Mouse (Mus musculus) right cerebral cortex, postnatal 14 days (tissue): Measurements from ENCODE around the gene Slco2a1.

Experiments
- DNase-seq: peaks from one replicate; pipeline ENCODE4 v3.0.0; 2022

The Slco2a1 gene

DNA sequence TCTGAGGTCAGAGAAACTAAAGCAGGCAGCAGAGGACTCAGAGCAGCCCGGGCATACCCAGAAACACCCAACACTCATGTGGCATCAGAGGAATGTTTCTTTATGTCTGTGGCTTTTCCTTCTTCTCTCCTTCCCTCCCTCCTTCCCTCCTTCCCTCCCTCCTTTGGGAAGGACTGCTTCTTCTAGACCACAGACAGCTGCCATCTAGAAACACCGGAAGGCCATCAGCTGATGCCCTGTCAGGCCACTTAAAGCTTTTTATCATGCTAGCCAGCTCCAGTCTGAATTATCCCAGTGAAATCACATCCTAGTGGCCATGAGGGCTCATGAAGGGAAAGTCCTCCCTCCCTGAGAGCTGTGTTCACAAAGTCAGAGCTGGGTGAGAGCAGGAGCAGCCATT, 52.1 kb downstream of the Slco2a1 start:
- no peak for DNase-seq

DNA sequence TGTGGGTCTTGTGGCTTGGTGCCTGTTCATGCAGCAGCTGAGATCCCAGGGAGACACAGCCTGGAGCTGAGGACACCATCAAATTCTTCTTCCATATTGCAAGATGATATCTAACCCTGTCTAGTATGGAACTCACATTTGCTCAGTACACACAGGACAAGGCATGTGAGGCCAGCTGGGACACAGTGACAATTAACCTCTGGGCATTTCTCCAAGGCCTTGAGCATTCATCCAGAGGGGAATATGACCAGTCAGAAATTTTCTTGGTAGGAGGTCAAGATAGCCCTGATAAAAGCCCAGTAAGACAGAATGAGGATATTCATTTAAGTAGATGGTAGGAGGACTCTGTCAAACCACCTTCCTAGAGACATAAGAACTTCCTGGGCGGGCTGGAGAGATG, 56.9 kb downstream of the Slco2a1 start:
- no peak for DNase-seq

DNA sequence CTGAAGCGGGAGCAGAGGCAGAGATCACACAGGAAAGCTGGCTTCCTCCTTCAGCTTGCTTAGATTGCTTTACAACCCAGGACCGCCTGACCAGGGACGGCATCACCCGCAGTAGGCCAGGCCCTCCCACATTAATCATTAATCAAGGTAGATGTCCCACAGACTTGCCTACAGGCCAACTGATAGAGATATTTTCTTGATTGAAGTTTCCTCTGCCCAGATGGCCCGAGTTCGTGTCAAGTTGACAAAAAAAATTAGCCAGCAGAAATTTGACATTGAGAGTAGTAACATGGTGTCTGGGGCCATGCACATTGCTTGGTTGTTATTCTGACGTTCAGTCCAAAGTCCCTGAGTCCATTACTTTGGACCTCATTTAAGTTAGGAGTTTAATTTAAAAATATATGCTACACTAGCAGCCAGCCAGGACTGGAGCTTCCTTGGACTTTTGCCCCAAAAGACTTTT, 60.6 kb downstream of the Slco2a1 start:
- DNase-seq: no peak

DNA sequence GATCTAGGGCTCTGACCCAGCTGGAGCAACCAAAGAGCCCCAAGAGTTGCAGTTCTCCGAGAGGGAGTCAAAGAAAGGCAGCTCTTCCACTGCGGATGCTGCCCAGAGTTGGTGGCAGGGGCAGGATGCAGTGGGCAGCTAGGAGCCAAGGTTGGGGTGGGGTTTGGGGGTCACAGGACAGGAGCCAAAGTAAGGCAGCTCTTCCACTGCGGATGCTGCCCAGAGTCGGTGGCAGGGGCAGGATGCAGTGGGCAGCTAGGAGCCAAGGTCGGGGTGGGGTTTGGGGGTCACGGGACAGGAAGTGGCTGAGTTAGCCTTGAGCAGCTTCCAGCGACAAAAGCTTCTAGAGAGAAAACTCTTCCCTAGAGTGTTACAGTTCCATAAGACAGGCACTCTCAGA, 65.3 kb downstream of the Slco2a1 start:
- DNase-seq: no peak

DNA sequence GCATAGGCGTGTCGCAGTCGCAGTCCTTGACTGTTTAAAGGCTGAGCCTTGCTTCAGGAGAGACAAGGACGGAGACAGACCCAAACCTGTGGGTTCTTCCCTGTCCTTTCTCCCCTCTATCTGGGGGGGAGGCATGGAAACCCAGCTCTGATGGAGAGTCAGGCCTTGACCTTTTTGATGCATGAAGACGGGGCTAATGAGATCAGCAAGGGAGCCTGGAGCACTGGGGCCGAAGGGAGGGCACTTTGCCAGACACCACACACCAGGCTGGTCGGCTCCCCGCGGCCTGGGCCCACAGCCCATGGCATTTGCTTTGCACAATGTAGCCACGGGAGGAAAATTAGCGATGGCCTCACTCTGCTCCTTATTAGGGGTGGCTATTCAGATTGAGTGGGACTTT, 66.5 kb downstream of the Slco2a1 start:
- no peak for DNase-seq

DNA sequence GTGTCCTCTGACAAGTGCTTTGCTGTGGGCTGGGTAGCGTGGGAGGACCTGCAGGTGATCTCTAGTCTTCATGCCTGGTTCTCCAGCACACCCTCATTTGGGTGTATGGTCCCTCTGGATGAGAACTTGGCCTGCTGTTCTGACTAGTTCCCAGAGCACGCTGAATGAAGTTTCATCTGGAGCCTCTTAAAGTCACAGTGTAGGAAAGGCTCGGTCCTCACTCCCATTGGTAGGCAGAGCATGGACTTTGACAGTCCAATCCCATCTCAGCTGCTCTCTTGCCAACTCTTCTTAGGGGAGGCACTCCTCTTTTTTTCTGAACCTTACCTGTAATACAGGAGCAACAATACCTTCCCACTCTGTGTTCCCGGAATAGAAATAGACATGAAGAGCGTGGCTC, 67.7 kb downstream of the Slco2a1 start:
- no peak for DNase-seq

DNA sequence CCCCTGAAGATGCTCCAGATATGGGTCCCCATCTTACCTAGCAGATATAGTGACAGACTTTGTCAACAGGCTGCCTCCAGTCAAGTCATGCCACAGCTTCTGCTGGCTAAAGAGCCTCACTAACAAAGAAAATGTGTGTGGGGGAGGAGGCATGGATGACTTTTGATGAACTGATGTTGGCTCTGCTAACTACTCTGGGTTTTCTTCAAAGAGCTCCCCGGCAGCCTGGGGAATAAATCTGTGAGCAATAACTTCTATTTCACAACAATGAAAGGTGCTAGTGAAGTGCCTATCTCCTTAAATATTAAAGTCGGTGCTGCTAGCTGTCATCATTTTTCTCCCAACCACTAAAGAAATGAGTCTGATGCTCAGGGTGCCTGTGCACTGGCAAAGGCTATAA, 72.0 kb downstream of the Slco2a1 start:
- no peak for DNase-seq

DNA sequence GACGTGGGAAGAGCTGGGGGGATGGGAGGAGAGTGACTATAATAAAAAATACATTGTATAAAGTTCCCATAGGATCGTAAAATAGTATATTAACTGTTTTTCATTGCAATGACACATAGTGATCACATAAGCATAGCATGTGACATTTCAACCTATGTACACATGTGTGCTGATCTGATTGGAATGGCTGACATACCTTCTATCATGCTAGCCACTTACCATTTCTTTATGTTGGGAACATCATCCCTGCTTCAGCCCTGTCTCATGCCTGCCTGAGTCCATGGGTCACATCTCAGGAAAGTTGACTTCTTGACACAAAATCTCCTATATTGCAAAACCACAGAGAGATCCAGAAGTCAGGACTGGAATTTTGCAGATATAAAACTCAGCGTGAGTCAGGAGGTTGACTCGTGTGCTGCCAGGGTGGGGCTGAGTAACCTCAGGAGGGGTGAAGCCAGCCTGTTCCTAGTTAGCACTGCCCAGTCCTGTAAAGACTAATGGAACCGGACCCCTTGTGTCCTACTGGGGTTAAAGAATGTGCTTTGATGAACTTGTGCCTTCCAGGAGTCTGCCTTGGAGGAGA, 73.0 kb downstream of the Slco2a1 start:
- no peak for DNase-seq

DNA sequence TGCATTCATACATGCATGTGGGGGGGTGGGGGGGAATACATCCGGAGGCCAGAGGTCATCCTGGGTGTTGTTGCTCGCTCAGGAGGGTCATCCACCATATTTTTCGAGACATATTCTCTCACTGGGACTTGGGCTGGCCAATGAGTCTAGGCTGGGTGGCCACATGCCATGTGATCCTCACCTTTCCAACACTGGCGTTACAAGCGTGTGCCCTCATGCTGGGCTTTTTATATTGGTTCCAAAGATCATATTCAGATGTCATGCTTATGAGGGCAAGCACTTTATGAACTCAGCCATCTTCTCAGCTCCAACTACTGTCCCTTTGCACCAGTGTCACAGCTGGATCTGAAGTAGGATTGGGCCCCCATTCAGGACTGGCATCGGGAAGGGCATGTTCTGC, 75.1 kb downstream of the Slco2a1 start:
- DNase-seq: no peak

DNA sequence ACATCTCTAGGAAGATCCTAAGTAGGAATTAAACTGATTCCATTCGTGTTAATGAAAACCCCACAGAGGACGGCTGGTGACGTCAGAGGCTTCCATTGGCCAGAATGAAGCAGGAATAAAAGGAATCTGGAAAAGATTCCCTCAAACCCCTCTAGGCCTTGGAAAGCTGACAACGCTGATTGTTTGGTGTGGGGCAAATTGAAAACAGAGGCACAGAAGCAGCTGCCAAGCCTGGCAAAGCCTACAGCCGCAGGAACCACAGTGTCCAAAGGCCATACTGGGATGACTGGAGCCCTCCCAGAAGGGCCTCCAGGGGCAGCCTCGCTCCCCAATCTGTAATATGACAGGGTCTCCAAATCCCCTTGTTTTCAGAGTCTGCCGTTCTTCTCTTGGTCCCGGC, 78.3 kb downstream of the Slco2a1 start:
- no peak for DNase-seq

DNA sequence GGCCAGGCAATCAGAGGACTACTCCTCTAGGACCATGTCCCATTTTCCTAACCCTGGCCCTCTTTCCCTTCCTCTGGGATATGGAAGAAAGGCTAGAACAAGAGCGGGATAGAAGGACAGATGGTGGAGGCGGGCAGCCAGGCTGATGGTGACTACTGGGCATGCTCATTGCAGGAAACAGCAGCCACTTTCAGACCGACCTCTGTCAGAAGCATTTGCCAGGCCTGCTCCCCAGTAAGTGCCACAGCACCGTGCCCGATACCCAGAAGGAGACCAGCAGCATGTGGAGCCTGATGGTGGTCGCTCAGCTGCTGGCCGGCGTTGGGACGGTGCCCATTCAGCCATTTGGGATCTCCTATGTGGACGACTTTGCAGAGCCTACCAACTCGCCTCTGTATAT, 79.1 kb downstream of the Slco2a1 start:
- no peak for DNase-seq

DNA sequence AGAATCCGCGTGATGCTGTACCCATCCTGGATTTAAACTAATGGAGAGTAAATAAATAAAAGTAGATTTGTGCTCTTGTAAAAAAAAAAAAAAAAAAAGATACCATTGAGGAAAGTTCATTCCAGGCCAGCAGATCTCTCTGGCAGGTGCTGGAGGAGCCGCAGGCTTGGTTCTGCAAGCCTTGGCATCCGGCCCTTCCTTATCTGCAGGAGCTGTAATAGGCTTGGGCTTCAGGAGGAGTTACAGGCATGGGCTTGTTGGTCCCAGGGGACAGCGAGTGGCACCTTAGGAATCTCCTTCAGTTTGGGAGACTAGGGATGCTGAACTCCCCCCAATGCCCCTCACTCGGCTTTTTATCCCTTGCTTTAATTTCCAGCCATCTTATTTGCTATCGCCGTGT, 80.3 kb downstream of the Slco2a1 start:
- DNase-seq: no peak

DNA sequence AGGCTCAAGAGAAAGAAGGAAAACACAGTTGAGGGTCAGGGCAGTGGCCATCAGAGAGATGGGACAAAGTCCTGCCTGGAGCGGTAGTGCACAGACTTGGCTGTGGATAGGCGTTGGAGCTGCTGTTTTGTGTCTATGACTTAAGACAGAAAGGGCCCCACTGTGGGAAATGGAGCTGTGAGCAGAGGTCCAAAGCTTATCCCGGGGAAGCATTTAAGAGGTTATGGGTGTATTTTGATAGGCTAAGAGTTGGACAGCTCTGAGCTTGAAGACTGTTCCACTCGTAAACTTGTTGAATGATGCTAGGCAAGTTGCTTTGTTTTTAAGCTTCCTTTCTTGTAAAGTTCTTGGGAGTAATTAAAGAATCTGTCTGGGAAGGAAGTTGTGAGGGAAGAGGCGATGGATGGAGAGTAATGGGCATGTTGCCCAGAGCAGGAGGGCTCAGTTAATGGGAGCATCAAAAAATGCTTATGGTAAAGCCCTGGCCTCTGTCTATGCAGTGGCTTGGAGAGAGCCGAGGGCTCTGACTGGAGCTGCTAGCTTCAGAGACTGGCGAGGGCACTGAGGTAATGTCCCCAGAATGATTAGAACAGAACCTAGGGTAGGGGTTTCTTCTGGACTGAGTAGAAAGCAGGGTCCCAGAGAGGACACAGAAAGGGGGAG, 83.2 kb downstream of the Slco2a1 start:
- DNase-seq: no peak

DNA sequence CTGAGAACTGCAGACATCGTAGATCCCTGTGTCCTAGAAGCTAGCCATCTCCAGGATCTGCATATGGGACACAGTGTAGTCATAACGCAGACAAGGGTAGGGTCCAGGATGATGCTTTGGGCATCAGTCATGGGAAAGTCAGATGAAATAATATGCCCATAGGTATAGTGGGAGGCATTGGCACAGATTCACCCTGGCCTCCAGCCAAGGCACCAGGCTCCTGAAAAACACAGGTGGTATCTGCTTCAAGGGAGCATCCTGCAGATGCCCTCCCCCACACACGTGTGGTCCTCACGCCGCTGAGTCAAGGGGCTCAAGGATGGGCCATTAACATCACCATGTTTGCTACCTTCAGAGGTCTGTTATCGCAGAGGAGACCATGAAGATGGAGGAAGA, 83.7 kb downstream of the Slco2a1 start:
- no peak for DNase-seq

DNA sequence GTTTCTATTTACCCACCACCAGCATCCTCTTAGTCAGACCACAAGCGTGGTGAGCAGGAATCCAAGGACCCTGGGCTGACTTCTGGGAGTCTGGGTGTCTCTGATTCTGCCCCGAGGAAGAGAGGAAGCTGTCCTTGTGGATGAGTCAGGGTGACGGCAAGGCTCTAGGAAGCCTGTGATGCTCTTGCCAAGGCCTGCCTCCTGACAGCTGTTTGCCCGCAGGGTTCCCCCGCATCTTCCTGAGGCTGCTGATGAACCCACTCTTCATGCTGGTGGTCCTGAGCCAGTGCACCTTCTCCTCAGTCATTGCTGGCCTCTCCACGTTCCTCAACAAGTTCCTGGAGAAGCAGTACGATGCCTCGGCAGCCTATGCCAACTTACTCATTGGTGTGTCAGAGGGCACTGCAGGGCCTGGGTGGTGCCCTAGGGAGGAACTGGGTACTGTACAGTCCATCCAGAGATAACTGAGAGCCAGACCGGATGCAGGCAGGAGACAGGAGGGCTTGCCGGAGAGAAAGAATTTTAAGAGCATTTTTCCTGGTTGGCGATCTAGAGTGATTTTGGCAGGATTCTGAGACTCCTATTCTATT, 84.5 kb downstream of the Slco2a1 start:
- DNase-seq: no peak

DNA sequence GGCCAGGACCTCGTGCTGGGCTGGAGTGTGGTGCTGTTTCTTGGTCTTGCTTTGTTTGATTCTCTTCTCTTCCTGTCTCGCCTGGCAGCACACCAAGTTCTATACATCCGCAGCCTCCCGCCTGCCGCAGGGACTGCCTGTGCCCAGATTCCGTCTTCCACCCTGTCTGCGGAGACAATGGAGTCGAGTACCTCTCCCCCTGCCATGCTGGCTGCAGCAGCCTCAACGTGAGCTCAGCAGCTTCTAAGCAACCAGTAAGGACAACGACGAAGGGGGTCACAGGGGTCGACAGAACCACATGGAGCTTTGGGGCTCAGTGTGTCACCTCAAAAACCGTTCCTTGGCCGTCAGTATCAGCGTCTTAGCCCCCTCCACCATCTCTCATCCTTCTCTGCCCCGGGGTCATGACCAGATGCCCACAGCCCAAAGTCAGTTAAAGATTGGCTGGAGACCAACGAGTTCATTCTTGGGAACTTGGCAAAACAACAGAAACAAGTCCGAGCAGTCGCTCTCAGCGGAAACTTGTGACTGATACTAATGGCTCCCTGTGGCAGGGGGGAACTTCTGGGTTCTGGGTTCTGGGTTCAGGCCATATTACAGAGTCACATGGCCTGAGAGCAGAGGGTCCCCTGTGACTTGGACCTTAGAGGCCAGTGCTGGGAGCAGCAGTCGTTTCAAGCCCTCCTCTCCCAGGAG, 88.5 kb downstream of the Slco2a1 start:
- DNase-seq: no peak

DNA sequence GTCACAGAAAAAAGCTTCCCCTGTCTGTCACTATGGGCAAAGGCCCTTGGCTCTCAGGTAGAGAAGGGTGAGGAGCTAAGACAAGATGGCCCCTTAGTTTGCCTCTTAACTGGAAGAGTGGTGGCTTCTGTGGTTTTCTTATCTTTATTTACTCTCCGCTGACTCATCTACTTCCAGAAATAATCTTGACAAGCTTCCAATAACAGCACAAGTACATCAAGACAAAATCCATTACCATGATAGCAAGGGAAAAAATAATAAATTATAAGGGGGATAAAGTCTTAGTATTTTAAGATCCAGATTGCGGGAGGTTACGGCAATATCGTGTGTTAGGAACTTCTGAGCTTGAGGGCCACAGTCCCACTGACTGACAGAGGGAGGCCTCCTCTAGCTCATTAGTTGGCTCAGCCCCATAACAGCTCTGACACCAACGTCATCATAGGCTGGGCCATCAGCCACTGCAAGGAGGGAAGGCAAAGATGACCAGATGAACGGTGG, 89.7 kb downstream of the Slco2a1 start:
- DNase-seq: no peak

DNA sequence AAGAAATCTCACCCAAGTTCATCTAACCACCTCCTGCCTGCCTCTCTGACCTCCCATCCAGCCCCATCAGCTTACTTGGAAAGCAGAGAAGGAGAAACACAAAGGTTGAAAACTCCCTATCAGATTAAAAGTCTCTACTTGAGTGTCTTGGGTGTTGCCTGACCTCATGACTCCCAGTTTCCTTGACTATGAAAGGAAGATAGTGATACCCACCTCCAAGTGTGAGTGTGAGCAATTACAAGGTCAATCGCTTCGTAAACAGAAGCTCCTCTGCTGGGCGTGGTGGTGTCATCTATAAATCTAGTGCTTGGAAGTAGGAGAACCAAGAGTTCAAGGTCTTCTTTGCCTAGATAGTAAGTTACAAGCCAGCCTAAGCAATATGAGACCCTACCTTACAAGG, 91.7 kb downstream of the Slco2a1 start:
- DNase-seq: no peak

DNA sequence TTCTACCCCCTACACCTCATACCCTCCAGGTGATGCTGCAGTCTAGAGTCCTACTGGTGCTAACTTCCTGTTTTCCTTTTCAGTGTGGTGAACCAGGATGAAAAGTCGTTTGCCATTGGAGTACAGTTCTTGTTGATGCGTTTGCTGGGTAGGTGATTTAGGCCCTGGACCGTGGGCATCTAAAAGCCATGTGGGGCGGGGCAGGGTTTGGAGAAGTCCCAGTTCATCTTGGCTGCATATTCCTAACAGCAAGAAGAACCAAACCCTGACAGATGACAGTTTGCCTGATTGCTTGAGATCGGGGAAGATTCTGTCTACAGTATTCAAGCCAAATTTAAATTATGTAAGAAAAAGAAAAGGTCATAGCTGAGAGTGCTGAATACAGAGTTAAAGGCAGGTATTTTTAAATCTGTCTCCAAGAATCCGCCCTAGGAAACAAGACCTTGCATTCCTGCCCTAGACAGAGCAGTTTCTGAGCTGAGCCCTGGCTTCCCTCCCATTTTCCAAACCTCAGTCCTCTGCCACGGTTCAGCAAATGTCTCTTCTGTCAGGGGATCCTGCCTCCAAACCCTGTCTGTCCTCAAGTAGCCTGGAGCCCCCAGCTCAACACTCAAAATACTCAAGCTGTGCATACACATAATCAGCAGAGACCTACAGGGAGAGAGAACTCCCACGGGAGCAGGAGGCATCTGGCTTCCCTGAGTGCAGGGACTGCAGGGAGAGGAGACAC, 93.9 kb downstream of the Slco2a1 start:
- DNase-seq: no peak

DNA sequence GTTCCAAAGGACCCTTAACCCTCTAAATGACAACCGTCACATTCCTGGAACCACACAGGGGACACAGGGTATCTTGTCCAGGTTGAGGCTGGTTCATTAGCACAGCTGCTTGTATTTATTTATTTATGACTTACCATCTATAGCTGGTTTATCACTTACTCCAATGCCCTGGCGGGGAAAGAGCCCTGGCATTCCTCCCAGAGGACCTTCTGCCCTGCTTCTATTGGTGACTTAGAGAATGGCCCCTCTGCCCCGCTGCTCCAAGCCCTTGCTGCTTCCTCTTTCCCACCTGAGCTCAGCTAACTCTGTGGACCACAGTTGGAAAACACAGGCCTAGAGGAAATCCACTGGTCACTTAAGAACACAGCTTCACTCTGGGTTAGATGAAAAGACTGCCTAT, 94.9 kb downstream of the Slco2a1 start:
- no peak for DNase-seq

DNA sequence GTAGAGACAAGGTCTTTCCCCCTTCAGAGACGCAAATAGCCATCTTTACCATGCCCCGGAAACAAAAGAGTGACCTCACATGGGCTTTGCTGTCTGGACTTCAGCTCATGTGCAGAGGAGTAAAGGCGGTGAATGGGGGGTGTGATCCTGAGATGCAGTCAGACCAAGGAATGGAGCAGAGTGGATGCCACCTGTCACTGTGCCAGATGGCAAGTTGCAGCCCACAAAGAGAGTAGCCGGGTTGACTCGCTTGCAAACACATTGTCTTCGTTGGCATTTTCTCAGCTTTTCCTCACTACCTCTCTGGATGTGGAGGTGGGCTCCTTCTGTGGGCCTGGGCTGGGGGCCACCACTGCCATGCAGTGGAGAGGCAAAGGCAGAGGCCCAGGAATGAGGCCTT, 98.2 kb downstream of the Slco2a1 start:
- DNase-seq: no peak

DNA sequence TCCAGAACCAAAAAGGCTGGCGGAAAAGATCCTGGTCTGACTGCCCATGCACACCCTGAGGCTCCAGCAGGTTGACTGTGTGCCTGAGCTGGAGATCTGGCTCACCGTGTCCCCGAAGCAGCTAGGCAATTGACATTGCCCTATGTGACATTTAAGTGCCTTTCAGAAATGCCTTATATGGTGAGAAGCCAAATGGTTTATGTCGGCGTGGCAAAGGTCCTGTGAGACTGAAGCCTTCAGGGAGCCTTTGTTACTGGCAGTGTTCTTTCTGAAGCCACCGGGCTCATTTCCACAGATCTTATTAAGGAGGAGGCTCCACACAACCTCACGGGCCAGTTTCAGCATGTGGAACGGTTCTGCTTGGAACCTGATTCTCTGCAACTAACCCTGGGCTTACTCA, 98.8 kb downstream of the Slco2a1 start:
- DNase-seq: no peak

DNA sequence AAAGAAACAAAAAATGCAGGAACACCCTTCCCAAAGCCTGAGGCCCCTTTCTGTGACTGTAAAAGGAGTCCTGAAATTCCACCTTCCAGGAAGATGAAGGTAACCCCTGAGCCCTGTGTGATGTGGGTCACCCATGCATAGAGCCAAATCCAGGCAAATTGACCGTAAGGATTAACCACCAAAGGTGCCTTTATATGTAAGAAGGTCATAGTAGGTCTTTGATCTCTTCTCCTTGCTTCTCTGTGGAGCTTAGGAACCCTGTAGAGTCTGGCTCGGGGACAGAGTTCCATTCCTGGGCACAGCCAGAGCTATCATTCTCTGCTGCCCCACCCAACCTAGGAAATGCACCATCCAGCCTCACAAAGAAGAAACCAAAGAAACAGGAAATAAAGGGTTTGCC, 100.1 kb downstream of the Slco2a1 start:
- no peak for DNase-seq
